Mouse (Mus musculus) midbrain, embryonic 15.5 days (tissue): Measurements from ENCODE around the gene Cd27. TPM values are rescaled to one million over a fixed set of nuclear protein-coding genes. Genes with fewer than 3 reads are reported as not detected.

Experiments used
- ATAC-seq: fragments of 200-750 bp; cut with Nextera tagmentation; replicated peaks from 2 replicates; pipeline ENCODE4 v1.8.0; 2017; ENCODE audit warnings: moderate TSS enrichment
- H3K27ac ChIP-seq: fragments of 300-500 bp; sonication (generic); 2 replicates; pipeline ENCODE4 v1.5.1; 2015; ENCODE audit warnings: mild to moderate bottlenecking, inconsistent platforms
- H3K27me3 ChIP-seq: fragments of 300-500 bp; sonication (generic); replicated peaks from 2 replicates; pipeline ENCODE4 v1.6.1; 2015; ENCODE audit warnings: inconsistent platforms
- H3K36me3 ChIP-seq: fragments of 300-500 bp; sonication (generic); replicated peaks from 2 replicates; pipeline ENCODE4 v1.6.1; 2015; ENCODE audit warnings: inconsistent platforms
- H3K4me1 ChIP-seq: fragments of 300-500 bp; sonication (generic); 2 replicates; pipeline ENCODE4 v1.6.1; 2015; ENCODE audit warnings: inconsistent platforms
- H3K4me2 ChIP-seq: fragments of 300-500 bp; sonication (generic); 2 replicates; pipeline ENCODE4 v1.6.1; 2015; ENCODE audit warnings: inconsistent platforms, mild to moderate bottlenecking, moderate library complexity
- H3K4me3 ChIP-seq: fragments of 300-500 bp; sonication (generic); 2 replicates; pipeline ENCODE4 v1.5.1; 2015; ENCODE audit warnings: mild to moderate bottlenecking, inconsistent platforms
- H3K9ac ChIP-seq: fragments of 300-500 bp; sonication (generic); 2 replicates; pipeline ENCODE4 v1.6.1; 2015; ENCODE audit warnings: mild to moderate bottlenecking, inconsistent platforms
- H3K9me3 ChIP-seq: fragments of 300-500 bp; sonication (generic); 2 replicates; pipeline ENCODE4 v1.6.1; 2016; ENCODE audit warnings: inconsistent platforms
- WGBS: fragments of 180-500 bp; shearing (Covaris S2); methylation state at CpG from one replicate; pipeline ENCODE4 v1.1.7; 2015; ENCODE audit warnings: mixed read lengths; 5-methylcytosine and 5-hydroxymethylcytosine counted together
- polyA plus RNA-seq: library from polyadenylated mRNA; unstranded; fragments of >200 nt; fragmentation: Nextera tagmentation; extraction: Ambion mirVana; gene quantifications from 2 replicates; pipeline ENCODE4 v1.2.1, GENCODE M21; 2015

Gene Cd27
- polyA plus RNA-seq, 1 experiment from 2014 or later, result 2.3 TPM

DNA sequence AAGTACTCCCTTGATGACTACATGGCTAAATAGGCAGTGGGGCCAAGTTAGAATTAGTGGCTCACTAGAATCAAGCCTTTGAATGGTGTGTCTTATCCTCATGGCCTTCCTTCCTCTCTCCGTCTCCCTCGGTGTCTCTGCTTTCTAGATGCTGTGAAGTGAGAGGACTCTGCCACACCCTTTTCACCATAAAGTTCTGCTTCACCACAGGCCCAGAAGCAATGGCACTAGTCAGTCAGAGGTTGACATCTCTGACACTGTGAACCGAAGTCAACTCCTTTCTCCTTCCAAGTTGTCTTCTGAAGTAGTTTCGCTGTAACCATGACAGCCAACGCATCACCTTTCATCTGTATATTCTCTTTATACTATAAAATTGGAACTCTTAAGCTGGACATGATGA is 2.7 kb upstream of the Cd27 start:
- no peak for ATAC-seq
- H3K27me3 ChIP-seq, result no peaks in the 10 kb centered on the region
- no peaks in the 10 kb centered on the region for H3K9me3 ChIP-seq
- H3K4me3 ChIP-seq, result no peak overlapping the region
- H3K27ac ChIP-seq, result no peak overlapping the region
- H3K4me2 ChIP-seq, result no peak overlapping the region
- H3K9ac ChIP-seq, result no peak overlapping the region
- 89% methylated on average over 5 of the region's 5 CpGs for WGBS
- no peaks in the 10 kb centered on the region for H3K4me1 ChIP-seq
- no peaks in the 10 kb centered on the region for H3K36me3 ChIP-seq

DNA sequence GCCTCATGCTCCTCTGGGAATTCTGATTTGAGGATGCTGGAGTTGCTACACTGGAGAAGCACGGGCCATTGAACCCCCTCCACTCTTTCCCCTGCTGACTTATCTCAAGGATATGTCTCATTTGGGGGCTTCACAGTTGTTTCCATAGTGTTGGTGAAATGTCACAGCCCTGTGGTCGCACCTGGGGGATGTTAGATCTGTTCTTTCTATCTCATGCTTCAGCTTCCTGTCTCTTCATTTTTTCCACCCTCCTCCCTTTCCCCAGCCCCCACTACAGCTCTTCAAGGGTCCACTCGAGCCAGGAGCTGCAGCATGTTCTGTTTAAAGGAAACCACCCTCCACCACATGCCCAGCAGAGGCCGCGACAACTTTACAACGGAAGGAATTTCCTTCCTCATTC is 1.6 kb upstream of the Cd27 start:
- no peaks in the 10 kb centered on the region for H3K9me3 ChIP-seq
- H3K4me2 ChIP-seq, result no peak overlapping the region
- no peaks in the 10 kb centered on the region for H3K36me3 ChIP-seq
- no peak overlapping the region for H3K27ac ChIP-seq
- H3K4me3 ChIP-seq, result no peak overlapping the region
- no peak overlapping the region for H3K9ac ChIP-seq
- H3K4me1 ChIP-seq, result no peaks in the 10 kb centered on the region
- 77% methylated on average over 6 of the region's 6 CpGs for WGBS
- H3K27me3 ChIP-seq, result no peaks in the 10 kb centered on the region
- ATAC-seq, result no peak

DNA sequence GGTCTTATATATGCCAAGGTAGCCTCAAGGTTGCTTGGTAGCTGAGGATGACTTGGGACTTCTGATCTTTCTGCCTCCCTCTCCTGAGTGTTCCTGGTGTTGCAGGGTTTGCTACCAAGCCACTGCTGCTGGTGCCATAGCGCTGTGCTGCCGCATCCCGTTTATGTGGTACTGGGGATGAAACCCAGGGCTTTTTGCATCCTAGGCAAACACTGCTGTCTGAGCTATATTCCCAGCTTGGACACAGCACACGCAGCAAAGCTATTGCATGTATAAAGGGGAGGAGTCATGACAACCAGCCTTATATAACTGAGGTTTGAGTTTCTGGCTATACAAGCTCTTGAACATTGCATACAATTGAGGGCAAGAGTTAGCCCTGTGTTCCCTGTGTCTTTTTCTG is 611 bp upstream of the Cd27 start:
- no peak overlapping the region for H3K4me2 ChIP-seq
- no peaks in the 10 kb centered on the region for H3K4me1 ChIP-seq
- no peak for ATAC-seq
- 89% methylated on average over 4 of the region's 4 CpGs for WGBS
- no peak overlapping the region for H3K27ac ChIP-seq
- no peak overlapping the region for H3K4me3 ChIP-seq
- no peaks in the 10 kb centered on the region for H3K36me3 ChIP-seq
- H3K27me3 ChIP-seq, result no peaks in the 10 kb centered on the region
- no peak overlapping the region for H3K9ac ChIP-seq
- H3K9me3 ChIP-seq, result no peaks in the 10 kb centered on the region

DNA sequence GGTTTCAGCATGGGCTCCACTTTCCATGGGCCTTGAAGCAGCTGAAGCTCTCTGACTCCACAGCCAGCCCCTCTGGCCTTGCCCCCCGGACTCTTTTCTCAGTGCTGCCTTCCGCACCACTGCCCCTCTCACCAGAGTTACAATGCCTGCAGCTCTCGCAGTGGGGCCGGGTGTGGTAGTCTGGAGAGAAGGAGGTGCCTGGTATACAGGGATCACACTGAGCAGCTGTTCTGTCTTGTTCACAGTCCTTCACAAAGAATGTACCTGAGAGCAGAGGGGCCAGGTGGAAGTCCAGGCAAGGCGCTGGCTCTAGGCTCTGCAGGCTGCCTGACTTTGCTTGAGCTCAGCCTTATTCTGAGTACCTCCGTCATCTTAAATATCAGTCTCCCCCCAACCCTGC is 469 bp downstream of the Cd27 start:
- Histone ChIP-seq H3K27me3 (no peaks in the 10 kb centered on the region), H3K4me1 (peaks cover 8% of the 10 kb centered on the region), H3K4me2 (no peak overlapping the region), H3K36me3 (no peaks in the 10 kb centered on the region), H3K4me3 (no peak overlapping the region), H3K9ac (no peak overlapping the region), H3K9me3 (no peaks in the 10 kb centered on the region), H3K27ac (no peak overlapping the region)
- no peak for ATAC-seq
- 56% methylated on average over 6 of the region's 6 CpGs for WGBS

DNA sequence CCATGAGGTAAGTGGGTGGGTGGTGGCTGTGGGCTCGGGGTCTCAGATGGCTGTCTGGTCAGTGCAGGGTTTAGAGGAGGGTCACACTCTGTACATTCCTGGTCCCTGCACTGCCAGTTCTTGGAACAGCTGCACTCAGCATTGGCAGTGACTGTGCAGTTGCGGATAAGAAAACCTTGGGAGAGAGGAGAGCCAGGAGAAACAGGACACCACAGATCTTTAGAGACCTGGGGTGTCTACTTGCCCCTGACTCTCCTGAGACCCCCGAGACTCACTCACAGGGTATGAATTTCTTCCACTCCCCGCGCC is 2.3 kb downstream of the Cd27 start:
- Histone ChIP-seq H3K4me3 (no peak overlapping the region), H3K4me2 (no peak overlapping the region), H3K9ac (no peak overlapping the region), H3K27me3 (no peaks in the 10 kb centered on the region), H3K27ac (no peak overlapping the region), H3K36me3 (no peaks in the 10 kb centered on the region), H3K9me3 (no peaks in the 10 kb centered on the region), H3K4me1 (peaks cover 18% of the 10 kb centered on the region)
- no peak for ATAC-seq
- 75% methylated on average over 5 of the region's 5 CpGs for WGBS

DNA sequence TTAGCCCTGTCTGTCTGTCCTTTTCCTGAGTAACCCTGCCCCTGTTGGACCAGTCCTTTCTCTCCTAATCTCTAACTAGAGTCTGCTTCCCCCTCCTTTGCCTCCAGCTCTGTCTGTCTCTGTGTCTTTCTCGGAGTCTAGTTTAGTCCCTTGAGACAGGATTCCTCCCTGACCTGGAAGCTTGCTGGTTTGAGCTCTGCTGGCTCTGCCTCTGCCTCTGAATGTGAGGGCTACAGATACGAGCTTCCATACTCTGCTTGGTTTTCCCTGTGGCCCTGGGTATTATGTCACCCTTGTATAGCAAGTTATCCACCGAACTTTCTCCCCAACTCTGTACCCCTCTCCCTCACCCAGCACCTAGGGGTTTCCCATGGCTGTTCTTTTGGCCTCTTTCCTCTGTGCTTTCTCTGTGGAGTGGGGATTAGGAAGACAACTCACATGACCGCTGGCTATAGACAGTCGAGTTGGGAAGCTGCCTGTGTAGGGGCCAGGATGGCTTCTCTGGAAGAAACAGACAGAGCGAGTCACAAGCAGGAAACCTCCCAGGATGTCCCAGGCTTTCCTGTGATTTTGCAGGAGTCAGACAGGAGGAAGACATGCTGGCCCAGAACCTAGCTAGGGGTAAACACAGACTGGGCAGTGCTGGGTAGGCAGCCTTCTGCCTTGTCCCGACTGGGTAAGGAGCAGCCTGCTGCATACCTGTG is 2.8 kb downstream of the Cd27 start:
- no peak for ATAC-seq
- peaks cover 18% of the 10 kb centered on the region for H3K4me1 ChIP-seq
- no peak overlapping the region for H3K4me3 ChIP-seq
- no peaks in the 10 kb centered on the region for H3K36me3 ChIP-seq
- 64% methylated on average over 7 of the region's 7 CpGs for WGBS
- H3K9me3 ChIP-seq, result no peaks in the 10 kb centered on the region
- no peak overlapping the region for H3K4me2 ChIP-seq
- H3K27ac ChIP-seq, result no peak overlapping the region
- H3K9ac ChIP-seq, result no peak overlapping the region
- no peaks in the 10 kb centered on the region for H3K27me3 ChIP-seq

DNA sequence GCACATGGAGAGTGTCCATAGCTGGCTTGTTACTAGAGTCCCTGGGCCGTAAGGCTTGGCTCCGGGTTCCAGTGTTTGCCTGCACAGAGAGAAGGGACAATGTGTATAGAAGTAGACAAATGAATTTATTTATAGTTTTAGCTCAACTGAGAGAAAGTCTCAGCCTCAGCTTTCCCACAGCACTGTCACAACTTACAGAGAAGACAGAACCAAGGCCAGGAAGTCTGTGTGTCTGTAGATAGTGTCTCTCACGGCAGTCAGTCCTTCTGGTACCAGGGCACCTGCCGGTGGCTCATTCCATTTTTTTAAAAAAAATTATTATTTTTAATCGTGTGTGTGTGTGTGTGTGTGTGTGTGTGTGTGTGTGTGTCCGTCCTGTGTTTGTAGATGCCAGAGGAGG is 4.3 kb downstream of the Cd27 start:
- H3K27me3 ChIP-seq, result no peaks in the 10 kb centered on the region
- H3K9me3 ChIP-seq, result no peaks in the 10 kb centered on the region
- no peak overlapping the region for H3K27ac ChIP-seq
- peaks cover 18% of the 10 kb centered on the region for H3K4me1 ChIP-seq
- WGBS, result 83% methylated on average over 6 of the region's 6 CpGs
- H3K36me3 ChIP-seq, result no peaks in the 10 kb centered on the region
- no peak overlapping the region for H3K9ac ChIP-seq
- H3K4me3 ChIP-seq, result no peak overlapping the region
- H3K4me2 ChIP-seq, result no peak overlapping the region
- ATAC-seq, result no peak

DNA sequence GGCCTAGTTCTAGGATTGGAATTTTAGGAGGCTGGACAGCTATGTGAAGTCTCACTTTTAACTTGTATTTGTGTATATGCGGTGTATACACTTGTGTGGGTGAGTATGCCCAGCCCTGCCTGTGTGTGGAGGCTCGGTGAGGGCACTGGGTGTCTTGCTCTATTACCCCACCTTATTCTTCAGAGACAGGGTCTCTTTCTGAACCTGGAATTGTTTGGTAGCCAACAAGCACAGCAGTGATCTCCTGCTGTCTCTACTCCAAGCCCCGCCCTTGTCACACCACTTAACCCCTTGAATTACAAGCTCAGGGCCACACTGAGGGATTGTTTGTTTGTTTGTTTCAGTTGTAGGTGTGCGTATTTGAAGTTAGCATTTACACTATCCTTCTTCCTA is 4.8 kb downstream of the Cd27 start:
- H3K4me1 ChIP-seq, result peaks cover 18% of the 10 kb centered on the region
- peak overlapping the region; percentile 89 for H3K4me2 ChIP-seq
- no peak overlapping the region for H3K9ac ChIP-seq
- H3K27me3 ChIP-seq, result no peaks in the 10 kb centered on the region
- ATAC-seq, result no peak
- H3K36me3 ChIP-seq, result no peaks in the 10 kb centered on the region
- H3K27ac ChIP-seq, result no peak overlapping the region
- no peaks in the 10 kb centered on the region for H3K9me3 ChIP-seq
- H3K4me3 ChIP-seq, result peak overlapping the region; percentile 42
- 67% methylated on average over 4 of the region's 4 CpGs for WGBS

DNA sequence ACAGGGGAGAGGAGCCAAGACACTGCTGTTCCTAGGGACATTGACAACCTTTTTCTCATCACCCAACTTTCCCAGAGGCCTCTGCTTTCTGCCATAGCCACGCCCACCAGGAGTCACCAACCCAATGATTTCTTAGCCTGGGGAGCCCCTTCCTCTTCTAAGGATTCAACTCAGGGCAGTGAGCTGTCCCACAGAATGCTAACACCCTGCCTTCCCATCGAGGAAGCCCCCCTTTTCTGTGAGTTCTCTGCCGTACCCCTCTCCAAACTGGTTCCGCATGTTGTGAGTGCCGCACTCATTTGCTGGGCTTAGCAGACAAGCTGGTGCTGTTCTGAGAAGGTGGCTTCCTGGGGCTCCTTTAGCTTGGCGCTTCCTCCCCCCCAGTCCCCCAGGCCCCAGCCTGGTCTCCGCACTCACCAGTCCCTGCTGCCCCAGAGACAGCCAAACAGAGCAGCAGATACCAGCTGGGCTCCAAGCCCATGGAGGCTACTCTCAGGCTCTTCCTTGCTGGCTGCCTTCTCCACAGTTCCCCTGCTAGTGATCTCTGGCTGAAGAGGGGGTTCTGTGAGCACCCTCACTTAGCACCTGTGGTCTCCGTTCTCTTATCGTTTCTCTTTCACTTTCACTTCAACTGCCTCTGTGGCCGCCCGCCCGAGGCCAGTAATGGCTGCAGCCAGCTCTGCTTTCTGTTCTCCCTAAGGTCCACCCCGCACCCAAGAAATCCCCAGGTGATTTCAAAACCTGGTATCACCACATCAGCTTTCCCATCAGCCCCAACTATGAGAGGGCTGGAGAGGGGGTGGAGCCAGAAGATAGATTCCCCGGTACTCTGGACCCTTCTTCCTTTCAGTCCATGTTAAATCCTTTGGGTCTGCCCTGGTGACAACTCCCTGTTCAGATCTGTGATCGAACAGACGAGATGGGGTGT is 5.4 kb downstream of the Cd27 start, which contains the start of gene Tapbpl:
Gene Tapbpl (minus strand): TSS at position 744 of the 928 bp plus-strand sequence.
- H3K9ac ChIP-seq, result peak within 1 kb of the TSS; percentile 56
- peak; percentile 79 for ATAC-seq
- H3K9me3 ChIP-seq, result no peaks in the 10 kb centered on the region
- H3K4me3 ChIP-seq, result peak within 1 kb of the TSS; percentile 42
- no peaks in the 10 kb centered on the region for H3K27me3 ChIP-seq
- peaks cover 18% of the 10 kb centered on the region for H3K4me1 ChIP-seq
- no peaks in the 10 kb centered on the region for H3K36me3 ChIP-seq
- 10% methylated on average over 16 of the region's 16 CpGs for WGBS
- H3K4me2 ChIP-seq, result peak within 1 kb of the TSS; percentile 89
- peak within 1 kb of the TSS; percentile 64 for H3K27ac ChIP-seq

DNA sequence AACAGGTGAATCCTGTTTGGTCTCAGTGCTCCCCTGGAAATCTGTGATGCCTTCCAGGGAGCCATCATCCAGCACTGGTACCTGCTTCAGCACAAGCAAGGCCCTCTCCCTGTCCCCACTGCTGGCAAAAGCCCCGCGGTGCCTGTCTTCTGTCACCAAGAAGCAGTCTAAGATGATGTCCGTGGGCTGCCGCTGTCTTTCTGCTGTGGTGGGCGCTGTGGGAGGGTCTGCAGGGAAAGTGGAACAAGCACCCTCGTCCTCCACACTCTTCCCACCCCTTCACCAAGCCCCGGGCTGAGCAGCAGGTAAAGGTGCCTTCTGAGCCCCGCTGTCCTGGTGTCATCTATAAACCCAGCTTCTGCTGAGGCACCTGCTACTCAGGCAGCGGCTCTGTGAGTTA is 6.2 kb downstream of the Cd27 start:
- Histone ChIP-seq H3K4me2 (peak overlapping the region; percentile 89), H3K4me1 (peaks cover 18% of the 10 kb centered on the region), H3K4me3 (no peak overlapping the region), H3K27me3 (no peaks in the 10 kb centered on the region), H3K27ac (peak overlapping the region; percentile 64; the same call in 1 of the 2 replicates), H3K9ac (no peak overlapping the region), H3K9me3 (no peaks in the 10 kb centered on the region), H3K36me3 (no peaks in the 10 kb centered on the region)
- WGBS, result 67% methylated on average over 9 of the region's 9 CpGs
- peak; percentile 41; the same call in 1 of the 2 replicates for ATAC-seq

DNA sequence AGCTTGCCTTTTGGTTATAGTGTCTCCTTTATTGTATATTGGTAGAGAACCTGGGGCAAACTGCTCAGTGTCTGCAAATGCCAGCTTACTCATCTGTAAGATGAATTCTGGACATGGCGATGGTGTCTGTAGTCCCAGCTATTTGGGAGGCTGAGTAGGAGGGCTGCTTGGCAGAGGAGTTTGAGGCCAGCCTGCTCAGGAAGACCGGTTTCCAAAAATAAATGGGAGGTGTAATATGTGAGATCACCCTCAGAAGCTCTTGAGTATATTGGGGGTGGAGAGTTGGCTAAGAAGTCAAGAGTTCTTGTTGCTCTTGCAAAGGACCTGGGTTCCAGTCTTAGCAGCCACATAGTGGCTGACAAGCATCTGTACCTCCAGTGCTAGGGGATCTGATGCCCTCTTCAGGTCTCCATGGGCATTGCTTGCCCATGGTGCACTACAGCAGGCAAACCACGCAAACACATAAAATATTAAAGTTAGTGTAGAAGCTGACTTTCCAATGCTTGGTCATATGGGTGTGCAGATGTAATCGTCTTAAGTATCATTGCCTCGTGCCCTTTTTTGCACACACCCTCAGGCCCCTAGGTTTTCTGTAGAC is 11.2 kb downstream of the Cd27 start:
- WGBS, result 78% methylated on average over 5 of the region's 5 CpGs
- Histone ChIP-seq H3K27me3 (no peaks in the 10 kb centered on the region), H3K36me3 (no peaks in the 10 kb centered on the region; the same call in 1 of the 2 replicates), H3K4me1 (peaks cover 3% of the 10 kb centered on the region), H3K4me2 (no peak overlapping the region), H3K9ac (no peak overlapping the region), H3K4me3 (no peak overlapping the region), H3K9me3 (no peaks in the 10 kb centered on the region), H3K27ac (no peak overlapping the region)
- no peak for ATAC-seq

DNA sequence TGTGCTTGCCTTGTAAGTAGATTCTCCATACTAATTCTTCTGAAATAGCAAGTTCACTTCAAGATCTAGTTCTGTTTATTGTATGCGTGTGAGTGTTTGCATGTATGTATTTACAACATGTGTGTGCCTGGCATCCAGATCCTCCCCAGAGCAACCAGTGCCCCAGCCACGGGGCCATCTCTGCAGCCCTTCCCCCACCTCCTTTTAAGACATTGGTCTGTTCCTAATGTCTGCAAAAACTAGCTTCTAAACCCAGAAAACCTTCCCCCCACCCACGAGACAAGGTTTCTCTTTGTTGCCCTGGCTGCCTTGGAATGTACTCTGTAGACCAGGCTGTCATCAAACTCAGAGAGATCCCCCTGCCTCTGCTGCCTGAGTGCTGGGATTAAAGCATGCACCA is 14.2 kb downstream of the Cd27 start:
- Histone ChIP-seq H3K9ac (no peak overlapping the region), H3K27me3 (no peaks in the 10 kb centered on the region), H3K36me3 (no peaks in the 10 kb centered on the region; the same call in 1 of the 2 replicates), H3K4me2 (no peak overlapping the region), H3K4me3 (no peak overlapping the region), H3K27ac (no peak overlapping the region), H3K9me3 (no peaks in the 10 kb centered on the region), H3K4me1 (no peaks in the 10 kb centered on the region)
- no peak for ATAC-seq
- 86% methylated on average over 3 of the region's 3 CpGs for WGBS
